Mouse (Mus musculus) spleen, adult 2 months (tissue): ENCODE measurements around the gene Wbp11.

Experiments
- CTCF ChIP-seq: fragments of 200-500 bp; IDR thresholded peaks from 2 replicates; pipeline ENCODE4 v1.5.1; 2011; ENCODE audit warnings: mild to moderate bottlenecking, inconsistent platforms; ENCODE audit not compliant: insufficient read depth, insufficient read length, insufficient replicate concordance; ENCODE audit errors: extremely low read depth
- POLR2A ChIP-seq: fragments of 200-500 bp; IDR thresholded peaks from 2 replicates; pipeline ENCODE4 v1.6.1; 2011; ENCODE audit warnings: low read depth, low read length, inconsistent platforms

DNA sequence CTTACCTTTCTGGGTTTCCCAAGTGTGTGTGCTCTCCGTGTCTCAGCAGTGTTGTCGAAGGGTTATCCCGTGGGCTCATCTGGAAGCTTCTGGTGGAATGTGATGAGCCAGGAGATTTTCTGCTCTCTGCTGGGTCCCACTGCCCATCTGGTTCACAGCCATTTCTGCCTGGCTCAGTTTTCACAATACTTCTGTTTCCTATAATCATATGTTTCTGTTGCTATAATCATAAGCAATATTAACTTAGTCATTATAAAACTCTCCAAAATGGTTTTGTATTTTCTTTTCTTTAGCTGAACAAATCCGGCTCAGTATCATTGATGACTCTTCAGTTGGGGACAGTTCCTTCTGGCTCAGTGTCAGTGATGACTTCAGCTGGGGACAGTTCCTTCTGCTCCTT lies 7.3 kb upstream of the Wbp11 start, which contains the start of gene Smco3:
- TF ChIP-seq CTCF (no peak), POLR2A (no peak)
